Comparison of ENCODE assay signal across 20 mouse cellular contexts in the genomic region with DNA sequence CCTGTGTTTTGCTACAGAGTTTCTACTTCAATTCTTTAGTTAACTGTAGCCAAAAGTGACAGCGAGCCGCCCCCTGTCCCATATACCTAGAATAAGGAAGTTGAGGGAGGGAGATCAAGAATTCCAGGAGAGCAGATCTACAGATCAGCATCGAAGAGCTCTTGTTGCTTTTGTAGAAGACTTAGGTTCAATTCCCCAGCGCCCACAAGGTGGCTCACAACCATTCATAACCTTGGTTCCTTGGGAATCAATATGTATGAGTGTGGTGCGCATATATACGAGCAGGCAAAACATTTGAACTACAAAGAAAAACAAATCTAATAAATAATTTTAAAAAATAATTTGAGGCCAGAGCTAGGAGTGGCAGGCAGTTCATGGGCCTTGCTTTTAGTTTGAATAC. TPM values are rescaled to one million over a fixed set of nuclear protein-coding genes. Genes with fewer than 3 reads are reported as not detected.
"Had no signal": no experiment of that assay in that cellular context is flagged by ENCODE, and none has a peak within 500 bp of the region (broad histone marks: within the 10 kb centered on the region; RNA-seq: fewer than 3 reads in every experiment).

No protein-coding gene starts in this region.

- H3K4me2 ChIP-seq: kidney, embryonic 15.5 days; limb, embryonic 13.5 days; neural tube, embryonic 13.5 days had no signal

- H3K9ac ChIP-seq: kidney, embryonic 15.5 days; limb, embryonic 13.5 days; liver, embryonic 14.5 days; neural tube, embryonic 13.5 days had no signal

- DNase-seq: kidney, adult 2 months; kidney, postnatal 14 days; left cerebral cortex, postnatal 4 days; right cerebral cortex, adult 18-20 months; right cerebral cortex, postnatal 25 days had no signal

- H3K27ac ChIP-seq: kidney, embryonic 15.5 days; limb, embryonic 13.5 days; liver, embryonic 14.5 days; neural tube, embryonic 13.5 days had no signal

- H3K9me3 ChIP-seq: kidney, embryonic 15.5 days; neural tube, embryonic 13.5 days had no signal

- H3K36me3 ChIP-seq: kidney, embryonic 15.5 days; limb, embryonic 13.5 days; neural tube, embryonic 13.5 days had no signal

- ATAC-seq: midbrain, embryonic 16.5 days had no signal

- H3K4me3 ChIP-seq: kidney, embryonic 15.5 days; neural tube, embryonic 13.5 days had no signal

RNA-seq across cellular contexts. Expression of a gene that starts 3.2 kb away (rescaled TPM):
- total RNA-seq: liver, adult 2 months had no signal
- polyA plus RNA-seq: liver, adult 2 months; midbrain, embryonic 16.5 days; neural tube, embryonic 13.5 days had no signal

RNA-seq across cellular contexts. Expression of a gene that starts 8.5 kb away (rescaled TPM):
- total RNA-seq: layer of hippocampus, adult 8-10 months; layer of hippocampus, postnatal 14 days; left cerebral cortex, adult 18-20 months; left cerebral cortex, postnatal 10 days; left cerebral cortex, postnatal 4 days; liver, adult 2 months; megakaryocyte progenitor cell, adult 5-6 weeks had no signal
- polyA plus RNA-seq: kidney, adult 2 months; large intestine, adult 2 months; limb, embryonic 13.5 days; liver, adult 2 months; liver, embryonic 14.5 days; lung, embryonic 16.5 days; small intestine, adult 2 months; stomach, embryonic 16.5 days had no signal

RNA-seq across cellular contexts. Expression of a gene that starts 28.1 kb away (rescaled TPM):
- total RNA-seq: liver, adult 2 months had no signal
- polyA plus RNA-seq: liver, adult 2 months; lung, embryonic 16.5 days; small intestine, adult 2 months; stomach, embryonic 16.5 days had no signal
